Comparison of ENCODE assay signal across 18 mouse cellular contexts in genomic region chr3:30260945-30261344, GRCm38 (mm10).
DNase-seq lines count a peak whose midpoint lies in the region; ATAC-seq and TF ChIP-seq lines count a peak whose summit lies in the region.
"Had no signal": no experiment of that assay in that cellular context is flagged by ENCODE, and none has a peak within 500 bp of the region (broad histone marks: within the 10 kb centered on the region; RNA-seq: fewer than 3 reads in every experiment).

No protein-coding gene starts in this region.

- CTCF ChIA-PET in Patski (lab: Charles Lee), result interaction anchor here (1.1 kb wide), 1 partner anchor 14 kb away, joined by 3 read pairs; no protein-coding TSS in a partner anchor

- no peaks in the 10 kb centered on the region for H3K9me3 ChIP-seq in hindbrain, embryonic 12.5 days (replicated peaks)
- H3K9me3 ChIP-seq in hindbrain, embryonic 11.5 days (ENCODE audit: control insufficient read depth, low read length), result no peaks in the 10 kb centered on the region
- H3K9me3 ChIP-seq in lung, embryonic 16.5 days (ENCODE audit: control insufficient read depth, low read length), result no peaks in the 10 kb centered on the region
- H3K9me3 ChIP-seq: forebrain, embryonic 12.5 days; liver, embryonic 13.5 days; neural tube, embryonic 12.5 days had no signal

- ATAC-seq in hindbrain, embryonic 12.5 days (ENCODE audit: low FRiP score), result no peak
- no peak for ATAC-seq in hindbrain, embryonic 11.5 days (ENCODE audit: low FRiP score)
- ATAC-seq in Patski, result peak; percentile 84
- peak; percentile 82 for ATAC-seq in lung, embryonic 16.5 days (ENCODE audit: low read depth)
- ATAC-seq in frontal cortex, adult (ENCODE audit: low TSS enrichment), result no peak
- ATAC-seq: inflammation-experienced regulatory T-cells, adult 6 months had no signal

- no peak for TF ChIP-seq CTCF in Patski (IDR thresholded peaks at IDR 0.05)

- no peaks in the 10 kb centered on the region for H3K27me3 ChIP-seq in hindbrain, embryonic 12.5 days
- H3K27me3 ChIP-seq in hindbrain, embryonic 11.5 days (ENCODE audit: control insufficient read depth, insufficient read depth, low read length), result no peaks in the 10 kb centered on the region
- peaks cover 4% of the 10 kb centered on the region for H3K27me3 ChIP-seq in Patski
- H3K27me3 ChIP-seq in lung, embryonic 16.5 days (ENCODE audit: control insufficient read depth, insufficient read depth, low read depth, low read length), result no peaks in the 10 kb centered on the region
- H3K27me3 ChIP-seq: forebrain, embryonic 12.5 days; liver, embryonic 13.5 days; neural tube, embryonic 12.5 days had no signal

- H3K4me3 ChIP-seq in hindbrain, embryonic 12.5 days, result no peak overlapping the region
- H3K4me3 ChIP-seq in hindbrain, embryonic 11.5 days (ENCODE audit: low read depth, low read length), result no peak overlapping the region
- H3K4me3 ChIP-seq in lung, embryonic 16.5 days (ENCODE audit: low read length), result no peak overlapping the region
- H3K4me3 ChIP-seq: forebrain, embryonic 12.5 days; liver, embryonic 13.5 days; neural tube, embryonic 12.5 days had no signal

- in situ Hi-C loops in Patski (cut with MboI; ENCODE audit: low pct_unique_long_range_greater_than_20kb), result no loop called here

- no peak overlapping the region for H3K9ac ChIP-seq in hindbrain, embryonic 12.5 days
- no peak overlapping the region for H3K9ac ChIP-seq in hindbrain, embryonic 11.5 days (ENCODE audit: low read depth, low read length)
- no peak overlapping the region for H3K9ac ChIP-seq in lung, embryonic 16.5 days (ENCODE audit: low read length)
- H3K9ac ChIP-seq: forebrain, embryonic 12.5 days; liver, embryonic 13.5 days; neural tube, embryonic 12.5 days had no signal

- no peaks in the 10 kb centered on the region for H3K36me3 ChIP-seq in hindbrain, embryonic 12.5 days
- no peaks in the 10 kb centered on the region for H3K36me3 ChIP-seq in hindbrain, embryonic 11.5 days (ENCODE audit: control insufficient read depth, insufficient read depth, low read length)
- H3K36me3 ChIP-seq in lung, embryonic 16.5 days (ENCODE audit: control insufficient read depth, insufficient read depth, low read length), result no peaks in the 10 kb centered on the region
- H3K36me3 ChIP-seq: forebrain, embryonic 12.5 days; liver, embryonic 13.5 days; neural tube, embryonic 12.5 days had no signal

- WGBS in hindbrain, embryonic 12.5 days, result 35% methylated on average over 4 of the region's 4 CpGs
- WGBS in hindbrain, embryonic 11.5 days, result 35% methylated on average over 4 of the region's 4 CpGs
- WGBS in lung, embryonic 16.5 days, result 25% methylated on average over 4 of the region's 4 CpGs

- 0 out of 2 replicates have a peak overlapping the region, but pooled peaks have one; percentile 1 for H3K27ac ChIP-seq in hindbrain, embryonic 12.5 days
- no peak overlapping the region for H3K27ac ChIP-seq in hindbrain, embryonic 11.5 days (ENCODE audit: low read depth, low read length)
- peak overlapping the region; percentile 81 for H3K27ac ChIP-seq in lung, embryonic 16.5 days (ENCODE audit: low read length)
- H3K27ac ChIP-seq: forebrain, embryonic 12.5 days; liver, embryonic 13.5 days; neural tube, embryonic 12.5 days had no signal

- H3K4me1 ChIP-seq in hindbrain, embryonic 12.5 days, result peaks cover 5% of the 10 kb centered on the region; the same call in 1 of the 2 replicates
- no peaks in the 10 kb centered on the region for H3K4me1 ChIP-seq in hindbrain, embryonic 11.5 days (replicated peaks; ENCODE audit: control insufficient read depth, insufficient read depth, low read length)
- H3K4me1 ChIP-seq in lung, embryonic 16.5 days (replicated peaks; ENCODE audit: control insufficient read depth, insufficient read depth, low read length), result peaks cover 20% of the 10 kb centered on the region
- H3K4me1 ChIP-seq: forebrain, embryonic 12.5 days; liver, embryonic 13.5 days; neural tube, embryonic 12.5 days had no signal

- DNase-seq in adrenal gland, postnatal 25 days, result peak; percentile 6
- no peak for DNase-seq in adrenal gland, postnatal 4 days (ENCODE audit: low spot score in 2 of 2)
- no peak for DNase-seq in hindbrain, embryonic 11.5 days (ENCODE audit: low spot score)
- peak; percentile 68 for DNase-seq in Patski (ENCODE audit: low read depth, low spot score)
- DNase-seq in B cell, adult 2 months, result no peak
- DNase-seq: adrenal gland, adult 2 months; cerebellum, adult 2 months; gastrocnemius, postnatal 10 days; kidney, postnatal 4 days; liver, embryonic 13.5 days; right cerebral cortex, adult 18-20 months; thymus, postnatal 25 days had no signal

- POLR2A ChIA-PET in Patski (lab: Charles Lee), result no interaction called here

- H3K4me2 ChIP-seq in hindbrain, embryonic 12.5 days (replicated peaks), result no peak overlapping the region
- H3K4me2 ChIP-seq in hindbrain, embryonic 11.5 days (replicated peaks; ENCODE audit: low read depth, low read length), result no peak overlapping the region
- H3K4me2 ChIP-seq in lung, embryonic 16.5 days (ENCODE audit: low read depth, low read length), result no peak overlapping the region
- H3K4me2 ChIP-seq: forebrain, embryonic 12.5 days; liver, embryonic 13.5 days; neural tube, embryonic 12.5 days had no signal

Comparison
In these comparisons a context has a peak if more than half of its experiments do, and no peak if none do; other contexts are left out.
1. DNase-seq: peak in adrenal gland, postnatal 25 days (single experiment) and Patski (single experiment); none in adrenal gland, postnatal 4 days (0 of 2), hindbrain, embryonic 11.5 days (single experiment) and B cell, adult 2 months (0 of 2).
2. ATAC-seq: peak in Patski (single experiment) and lung, embryonic 16.5 days (single experiment); none in hindbrain, embryonic 12.5 days (single experiment), hindbrain, embryonic 11.5 days (single experiment) and frontal cortex, adult (single experiment).